Mouse (Mus musculus) heart, postnatal 36 days (tissue): ENCODE measurements around the gene Serpina3c. TPM values are rescaled to one million over a fixed set of nuclear protein-coding genes. Genes with fewer than 3 reads are reported as not detected.
A peak's percentile ranks its signal among the peaks of the same experiment; 100 is the strongest.

Experiments
- DNase-seq, 2 experiments: peaks; one replicate each; pipeline ENCODE4 v3.0.0; 2021 to 2022
- intact Hi-C: fragments of 180-260 bp; cut with DNase I; formaldehyde crosslinking; loops from one replicate; pipeline ENCODE4 v1.15.1; 2025
- total RNA-seq, 2 experiments: library from RNA; stranded (reverse); gene quantifications; 2 replicates each; pipeline ENCODE4 v1.2.3; 2021

Serpina3c gene
- 1 to 10 TPM in 1 of 2 experiments, under 1 TPM in 1; 0.61 to 1.2 TPM for total RNA-seq

DNA sequence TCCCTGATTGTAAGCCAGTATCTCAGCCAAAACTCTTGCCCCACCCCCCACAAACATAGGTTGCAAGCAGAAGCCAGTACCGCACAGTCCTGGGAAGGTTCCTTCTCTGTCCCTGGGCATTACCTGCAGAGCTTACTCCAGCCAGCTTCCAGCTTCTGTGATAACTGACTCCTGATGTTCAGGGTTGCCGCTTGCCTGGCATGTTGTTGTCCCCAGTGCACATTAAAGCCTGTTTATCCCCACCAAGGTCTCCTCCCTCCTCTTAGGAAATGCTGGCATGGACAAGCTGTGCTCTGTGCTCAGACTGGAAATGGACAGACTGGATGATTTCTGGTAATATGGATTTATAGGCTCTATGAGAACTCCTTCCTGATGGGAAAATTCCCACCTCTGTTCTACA, at the start of gene Serpina3c:
TSS of gene Serpina3c (minus strand) at position 215 of the 400 bp plus-strand sequence.
- intact Hi-C loops: no loop called here
- DNase-seq: no peak

DNA sequence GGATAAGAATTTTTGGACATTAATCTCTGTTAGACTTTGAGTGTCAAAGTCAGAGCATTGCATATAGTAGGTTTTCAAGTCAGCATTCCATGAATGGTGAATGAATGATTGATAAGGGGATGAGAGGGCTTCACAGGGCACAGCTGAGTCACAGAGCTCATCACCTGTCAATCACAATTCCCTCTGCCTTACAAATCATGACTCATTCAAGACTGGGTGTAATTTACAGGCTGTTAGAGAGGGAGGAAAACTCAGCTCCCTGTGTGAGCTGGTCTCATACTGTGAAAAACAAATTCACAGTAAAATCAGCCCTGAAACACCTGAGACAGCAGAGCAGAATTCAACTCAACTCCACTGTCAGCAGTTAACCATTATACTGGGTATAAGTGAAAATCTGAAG, 37.2 kb upstream of the Serpina3c start:
- intact Hi-C loops: no loop called here
- DNase-seq: no peak

DNA sequence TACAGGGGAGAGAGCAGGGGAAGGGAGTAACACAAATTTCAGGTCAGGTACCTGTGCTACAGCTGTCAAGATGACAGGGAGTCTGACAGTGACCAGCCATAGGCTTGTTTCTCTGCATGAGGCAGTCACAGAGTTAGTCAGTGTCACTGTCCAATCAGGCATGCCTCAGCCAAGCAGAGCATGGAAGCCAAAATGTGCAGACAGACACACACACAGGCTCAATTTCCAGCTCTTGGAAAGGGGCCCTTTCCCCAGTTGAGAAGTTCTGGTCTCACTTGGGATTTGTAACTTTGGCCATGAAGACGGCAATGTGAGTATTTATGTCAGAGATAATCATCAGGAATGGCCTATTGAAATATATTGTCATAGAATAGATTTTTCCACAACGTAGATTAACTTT, 35.6 kb upstream of the Serpina3c start:
- no peak for DNase-seq
- intact Hi-C loops: no loop called here

DNA sequence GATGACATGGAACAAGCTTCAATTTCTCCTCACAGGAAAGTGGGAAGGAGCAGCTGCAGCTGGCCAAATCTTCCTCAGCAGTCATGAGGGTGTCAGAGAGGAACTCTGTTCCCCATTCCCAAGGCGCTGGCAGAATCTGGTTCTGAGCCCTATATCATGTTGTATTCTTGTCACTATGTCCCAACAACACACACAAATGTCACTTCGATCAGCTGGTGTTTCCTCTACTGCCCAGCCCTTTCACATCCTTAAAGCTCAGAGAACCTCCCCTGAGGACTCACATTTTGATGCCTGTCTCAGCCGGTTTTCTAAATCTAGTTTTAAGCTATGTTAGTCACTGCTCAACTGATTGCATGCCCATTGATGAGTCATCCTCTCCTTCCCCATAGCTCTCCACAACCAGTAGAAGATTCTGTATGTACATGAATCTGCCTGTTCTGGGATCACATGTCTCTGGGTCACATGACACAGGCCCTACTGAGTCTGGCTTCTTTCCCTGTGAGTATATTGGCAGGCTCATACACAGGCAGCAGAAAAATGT, 32.4 kb upstream of the Serpina3c start:
- no peak for DNase-seq
- intact Hi-C loops: no loop called here

DNA sequence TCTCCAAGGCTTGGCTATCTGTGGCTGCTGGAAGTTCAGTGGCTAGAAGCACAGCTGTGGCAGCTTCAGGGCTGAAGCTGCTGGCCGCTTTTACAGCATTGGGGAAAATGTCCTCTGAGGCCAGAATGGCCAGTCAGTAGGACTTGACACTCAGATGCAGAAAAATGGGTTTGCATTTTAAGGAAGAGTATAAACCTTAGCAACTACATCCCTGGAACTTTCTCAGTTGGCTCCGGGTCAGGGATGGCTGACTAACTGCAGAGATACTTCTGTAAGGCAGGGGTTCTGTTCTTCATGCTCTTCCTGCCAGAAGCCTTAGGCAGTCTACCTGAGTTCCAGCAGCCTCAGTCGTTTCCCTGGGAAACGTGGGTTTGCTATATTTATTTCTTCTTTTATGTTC, 31.4 kb upstream of the Serpina3c start:
- DNase-seq: no peak
- intact Hi-C loops: no loop called here

DNA sequence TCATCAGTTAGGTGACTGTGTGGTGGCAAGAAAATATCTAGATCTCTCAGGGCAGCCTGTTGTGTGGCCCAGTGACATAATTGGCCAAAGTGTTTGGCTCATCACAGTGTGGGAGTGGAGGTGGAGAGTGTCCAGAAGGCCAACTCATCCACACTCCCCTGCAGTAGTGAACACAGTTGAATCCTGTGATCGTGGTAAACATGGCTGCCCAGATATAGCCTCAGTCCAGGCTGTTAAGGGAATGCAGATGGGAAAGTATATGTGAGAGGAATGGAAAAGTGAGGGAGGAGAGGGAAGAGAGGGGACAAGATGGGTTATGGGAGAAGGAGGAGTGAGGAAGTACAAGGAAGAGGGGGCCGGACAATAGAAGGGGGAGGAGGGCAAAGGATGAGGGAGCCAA, 25.3 kb upstream of the Serpina3c start:
- intact Hi-C loops: loop anchor here (5.0 to 10.0 kb wide), 2 partner anchors 112 to 184 kb away; no protein-coding TSS in a partner anchor
- DNase-seq: no peak

DNA sequence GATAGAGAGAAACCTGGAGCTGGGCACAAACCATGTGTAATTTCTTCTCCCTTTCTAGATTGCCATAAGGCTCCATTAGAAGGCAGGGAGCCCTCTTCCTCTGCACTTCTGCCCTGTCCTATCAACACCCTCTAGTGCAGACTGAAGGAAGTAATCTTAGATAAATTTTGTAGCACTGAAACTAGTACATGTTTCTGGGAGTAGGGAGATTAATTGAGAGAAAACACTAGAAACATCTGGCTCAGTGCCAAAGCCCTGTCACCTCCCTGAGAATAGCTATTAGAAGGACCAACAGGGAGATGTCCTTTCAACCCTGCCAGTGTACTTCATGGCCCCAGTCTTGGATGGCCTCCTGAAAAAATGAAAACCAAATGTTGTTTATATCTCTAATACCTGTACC, 24.9 kb upstream of the Serpina3c start:
- intact Hi-C loops: loop anchor here (5.0 to 10.0 kb wide), 2 partner anchors 111 to 184 kb away; no protein-coding TSS in a partner anchor
- DNase-seq: no peak

DNA sequence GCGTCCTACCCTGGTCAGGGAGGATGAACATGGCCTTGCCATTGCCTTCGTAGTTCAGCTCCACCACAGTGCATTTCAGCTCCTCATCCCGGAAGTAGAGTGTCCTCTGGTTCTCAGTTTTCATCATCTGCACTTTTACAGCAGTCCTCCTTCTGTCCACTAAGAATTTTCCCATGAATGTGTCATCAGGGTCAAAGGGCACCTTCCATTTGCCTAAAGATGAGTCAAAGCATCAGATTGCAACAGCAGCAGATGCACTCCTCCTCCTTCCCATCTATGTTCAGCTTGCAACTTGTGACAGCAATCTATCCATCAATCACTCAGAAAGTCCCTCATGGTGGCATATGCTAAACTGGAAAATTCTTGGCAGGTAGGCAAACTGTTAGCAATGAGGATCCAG, 22.0 kb upstream of the Serpina3c start:
- no peak for DNase-seq
- intact Hi-C loops: loop anchor here (5.0 to 10.0 kb wide), 2 partner anchors 108 to 181 kb away; no protein-coding TSS in a partner anchor

DNA sequence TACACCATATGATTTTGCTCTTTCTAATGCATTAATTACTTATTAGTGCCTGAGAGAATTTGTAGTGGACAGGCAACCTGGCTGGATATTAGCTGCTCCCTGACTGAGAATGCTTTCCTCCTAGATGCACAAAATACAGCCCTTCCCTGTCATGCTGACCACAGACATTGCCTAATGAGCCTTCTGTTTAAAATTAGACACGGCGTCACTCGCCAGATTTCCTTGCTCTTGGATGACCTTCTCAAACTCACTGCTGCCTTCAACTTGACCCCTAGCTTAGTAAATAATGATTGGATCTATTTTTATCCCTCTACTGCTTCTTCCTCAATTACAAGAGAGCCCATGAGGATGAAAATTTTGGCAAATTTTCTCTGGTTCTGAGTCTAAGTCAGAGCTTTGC, 21.1 kb upstream of the Serpina3c start:
- intact Hi-C loops: loop anchor here (5.0 to 10.0 kb wide), 2 partner anchors 107 to 180 kb away; no protein-coding TSS in a partner anchor
- DNase-seq: peak; percentile 25 to 46

DNA sequence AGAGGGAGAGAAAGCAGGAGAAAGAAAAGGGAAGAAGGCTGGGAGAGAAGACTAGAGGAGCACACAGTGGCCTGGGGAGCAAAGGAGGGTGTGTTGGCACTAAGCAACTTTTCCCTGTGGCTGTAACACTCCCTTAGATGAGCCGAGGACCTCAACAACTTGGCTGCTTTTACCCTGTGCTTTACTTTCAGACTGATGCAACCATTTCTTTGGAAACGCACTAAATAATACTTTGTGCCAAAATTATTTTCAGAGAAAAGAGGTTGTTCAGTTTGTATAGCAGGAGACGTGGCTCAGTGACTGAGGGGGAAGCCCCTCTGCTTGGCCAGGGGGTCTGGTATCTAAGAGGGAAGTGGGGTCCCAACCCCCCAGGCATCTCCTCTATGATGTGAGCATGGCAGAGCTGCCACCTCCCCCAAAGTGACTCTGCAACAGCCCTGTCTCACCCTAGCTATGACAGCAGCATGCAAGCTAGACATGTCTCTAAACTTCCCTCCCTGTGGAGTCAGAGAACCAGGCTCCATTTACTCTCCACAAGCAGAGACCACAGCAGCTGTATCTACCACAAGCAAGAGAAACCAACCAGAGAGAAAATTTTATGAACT, 527 bp downstream of the Serpina3c start:
- intact Hi-C loops: no loop called here
- no peak for DNase-seq

DNA sequence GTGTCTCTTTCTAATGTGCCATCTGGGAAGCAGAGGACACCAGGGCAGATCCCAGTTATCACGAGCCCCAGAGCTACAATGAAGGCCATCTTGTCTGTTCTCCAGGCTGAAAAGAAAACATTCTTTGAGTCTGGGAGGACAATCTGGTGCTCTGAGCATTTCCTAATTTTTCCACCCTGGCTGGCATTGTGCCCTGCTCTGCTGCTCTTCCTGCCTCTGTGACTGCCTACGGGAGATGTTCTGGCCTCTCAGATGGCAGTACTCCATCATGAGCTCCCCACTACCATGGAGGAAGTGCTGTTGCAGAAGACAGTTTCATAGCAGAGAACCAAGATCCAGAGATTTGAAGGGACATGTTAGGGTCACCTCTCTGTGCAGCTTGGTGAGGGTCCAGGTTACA, 1.7 kb downstream of the Serpina3c start:
- intact Hi-C loops: no loop called here
- no peak for DNase-seq

DNA sequence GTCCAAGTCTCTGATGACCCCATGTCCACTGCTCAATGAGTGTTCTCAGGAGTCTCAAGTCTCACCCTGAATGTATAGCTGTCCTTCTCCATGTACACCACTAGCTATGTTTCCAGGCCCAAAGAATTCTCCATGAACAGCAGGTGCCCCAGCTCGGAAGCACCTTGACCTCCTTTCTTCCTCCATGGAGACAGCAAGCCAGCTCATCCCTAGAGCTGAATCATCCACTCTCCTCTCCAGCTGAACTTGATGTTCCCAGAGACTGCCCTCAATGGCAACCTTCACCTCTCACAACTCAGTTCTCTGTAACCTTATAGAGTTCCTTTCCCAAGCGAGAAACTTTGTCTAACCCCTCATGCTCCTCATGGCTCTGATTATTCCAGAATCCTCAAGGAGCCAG, 8.1 kb downstream of the Serpina3c start:
- intact Hi-C loops: no loop called here
- DNase-seq: no peak

DNA sequence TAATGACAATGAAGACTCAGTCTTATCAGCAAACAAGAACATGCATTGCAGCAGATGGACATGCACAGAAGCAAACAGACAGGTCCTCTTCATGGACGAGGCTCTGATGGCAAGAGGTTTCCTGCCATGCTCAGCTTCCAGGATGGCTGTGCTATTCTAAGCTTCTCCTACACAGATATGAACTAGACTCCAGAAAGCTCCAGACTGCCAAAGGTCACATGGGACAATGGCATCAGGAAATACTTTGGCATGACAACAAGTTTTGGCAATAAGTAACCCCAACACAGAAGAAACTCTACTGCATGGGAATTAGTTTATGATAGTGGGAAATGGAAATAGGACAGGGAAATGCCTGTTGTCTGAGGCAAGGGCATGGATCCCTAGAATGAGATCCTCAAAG, 10.4 kb downstream of the Serpina3c start:
- intact Hi-C loops: no loop called here

DNA sequence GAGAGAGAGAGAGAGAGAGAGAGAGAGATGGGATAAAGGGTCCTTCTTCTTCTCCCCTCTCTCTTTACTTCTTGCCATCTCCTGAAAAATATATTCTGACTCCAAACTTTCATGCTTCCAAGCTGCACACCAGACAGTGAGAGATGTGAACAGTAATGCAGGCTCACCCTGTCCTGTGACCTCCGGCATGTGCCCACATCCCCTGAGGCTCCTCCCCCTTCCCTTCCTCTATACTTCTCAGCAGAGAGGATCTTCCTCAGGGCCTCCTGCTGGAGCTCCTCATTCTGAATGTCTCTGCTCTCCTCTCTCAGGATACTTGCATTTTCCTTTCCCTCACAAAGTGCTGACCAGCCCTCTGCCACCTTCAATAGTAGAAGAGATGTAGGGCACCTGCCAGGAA, 11.2 kb downstream of the Serpina3c start:
- intact Hi-C loops: no loop called here
- DNase-seq: no peak

More for the DNA sequence above, 10.4 kb downstream of the Serpina3c start:
- DNase-seq: no peak

DNA sequence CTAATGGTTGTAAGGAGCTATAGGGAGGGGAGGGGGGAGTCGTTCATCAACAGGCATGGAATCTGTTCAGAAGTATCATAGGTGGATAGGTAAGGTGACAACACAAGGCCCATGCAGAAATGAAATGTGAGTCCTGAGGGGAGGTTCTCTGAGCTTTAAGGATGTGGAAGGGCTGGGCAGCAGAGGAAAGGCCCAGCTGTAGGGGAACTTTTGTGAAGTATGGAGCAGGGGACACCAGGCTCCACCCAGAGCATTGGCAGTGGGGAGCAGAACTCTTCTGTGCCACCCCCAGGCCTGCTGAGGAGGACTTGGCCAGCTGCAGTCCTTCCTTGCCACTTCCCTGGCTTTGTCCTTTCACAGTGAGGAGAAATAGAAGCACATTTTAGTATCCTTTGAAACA, 12.2 kb downstream of the Serpina3c start:
- intact Hi-C loops: no loop called here
- no peak for DNase-seq

DNA sequence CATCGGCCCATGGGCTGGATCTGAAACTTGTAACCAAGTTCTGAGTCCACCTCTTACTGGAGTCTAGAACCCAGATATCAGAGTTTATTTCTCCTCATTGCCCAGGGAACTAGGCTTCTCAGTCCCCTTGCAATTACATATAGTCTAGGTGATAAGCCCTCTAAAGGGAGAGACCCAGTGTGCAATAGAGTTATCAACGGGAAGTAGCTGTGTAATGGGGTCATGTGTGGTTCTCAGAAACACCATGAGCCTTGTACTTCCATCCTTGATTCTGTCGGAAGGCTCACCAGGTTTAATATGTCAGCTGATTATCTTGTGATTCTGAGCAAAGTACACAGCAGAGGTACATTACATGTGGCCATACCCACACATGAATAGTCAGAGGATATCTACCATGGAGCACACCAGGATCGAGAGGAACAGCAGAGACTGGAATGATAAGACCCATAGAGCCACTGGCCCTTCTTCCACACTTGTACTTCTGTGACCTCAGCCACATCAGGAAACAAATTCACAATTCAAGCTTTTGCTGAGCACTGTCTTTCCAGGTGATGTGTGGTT, 13.0 kb downstream of the Serpina3c start:
- no peak for DNase-seq
- intact Hi-C loops: no loop called here

DNA sequence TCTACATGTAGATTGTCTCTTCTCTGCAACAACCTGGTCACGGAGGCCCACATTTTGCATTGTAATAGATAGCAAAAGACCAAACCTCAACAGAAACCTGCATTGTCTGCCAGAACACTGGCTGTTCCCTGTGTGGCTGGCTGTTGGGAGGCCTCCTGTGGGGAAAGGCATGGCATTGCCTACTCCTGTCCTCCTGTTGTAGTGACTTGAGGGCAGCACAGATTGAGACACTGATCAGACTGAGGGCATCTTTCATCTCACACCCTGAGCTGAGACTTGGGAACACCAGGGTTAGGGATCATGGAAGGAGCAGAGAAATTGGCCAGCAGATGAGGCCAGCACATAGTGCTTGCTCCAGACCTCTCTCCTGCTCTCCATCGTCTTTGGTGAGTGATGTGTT, 15.5 kb downstream of the Serpina3c start:
- no peak for DNase-seq

DNA sequence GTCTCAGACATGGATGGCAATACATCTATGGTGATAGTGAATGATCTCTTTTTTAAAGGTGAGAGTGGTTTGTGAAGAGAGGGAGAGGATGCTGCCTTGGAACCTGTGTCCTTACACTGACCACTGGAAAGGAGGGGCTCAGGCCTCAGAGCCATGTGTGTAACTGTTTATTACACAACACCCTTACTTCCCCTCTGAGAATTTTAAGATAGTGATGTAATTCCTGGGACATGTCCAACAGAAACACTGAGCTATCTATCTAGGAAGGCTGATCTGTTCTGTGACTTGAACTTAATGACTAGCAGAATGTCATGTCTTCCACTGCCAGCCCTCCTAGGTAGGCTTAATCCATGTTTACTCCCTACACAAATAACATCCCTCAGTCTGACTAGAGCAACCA, 22.6 kb downstream of the Serpina3c start:
- intact Hi-C loops: no loop called here
- DNase-seq: no peak

More for the DNA sequence above, 15.5 kb downstream of the Serpina3c start:
- intact Hi-C loops: no loop called here

DNA sequence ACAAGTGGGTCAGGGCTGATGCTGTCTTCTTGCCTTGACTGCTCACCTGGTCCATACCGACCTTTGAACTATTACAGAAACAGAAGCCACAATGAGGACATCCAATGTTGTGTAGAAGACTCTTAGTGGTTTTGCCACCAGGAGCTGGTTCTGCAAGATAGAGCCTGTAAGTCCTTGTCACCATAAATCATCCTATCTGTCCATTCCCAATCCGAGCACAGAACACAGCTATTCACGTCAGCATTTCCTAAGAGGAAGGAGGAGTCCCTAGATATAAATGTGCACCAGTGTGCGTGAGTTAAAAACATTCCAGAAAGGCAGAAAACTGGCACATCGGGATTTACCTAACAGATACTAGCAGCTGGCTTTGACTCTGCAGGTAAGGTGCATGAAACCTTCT, 26.0 kb downstream of the Serpina3c start, which contains the start of gene Serpina3b:
TSS of gene Serpina3b (plus strand) at position 301 of the 400 bp plus-strand sequence.
- no peak for DNase-seq
- intact Hi-C loops: no loop called here

DNA sequence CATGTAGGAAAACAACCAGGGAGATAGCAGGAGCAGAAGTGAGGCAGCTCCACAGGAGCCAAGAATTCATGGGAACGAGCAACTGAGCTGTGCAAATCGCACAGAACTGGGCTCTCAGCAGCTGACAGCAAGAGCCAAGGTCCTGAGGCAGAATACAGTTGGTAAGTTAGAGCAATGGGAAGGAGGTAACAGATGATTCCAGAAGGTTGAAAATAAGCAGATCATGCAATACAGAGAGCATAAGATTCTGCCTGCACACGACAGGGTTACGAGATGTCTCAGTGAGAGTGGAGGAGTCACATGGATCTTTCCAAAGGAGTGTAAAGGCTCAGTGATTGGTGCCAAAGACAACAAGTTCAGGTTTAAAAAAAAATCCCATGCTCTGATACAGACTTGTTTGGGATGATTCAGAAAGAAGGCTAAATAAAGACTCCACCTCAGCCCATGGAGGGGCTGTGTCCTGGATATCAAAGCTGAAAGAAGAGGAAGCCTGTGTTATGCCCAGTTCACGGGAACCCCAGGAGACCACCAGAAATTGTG, 28.6 kb downstream of the Serpina3c start:
- no peak for DNase-seq
- intact Hi-C loops: no loop called here

DNA sequence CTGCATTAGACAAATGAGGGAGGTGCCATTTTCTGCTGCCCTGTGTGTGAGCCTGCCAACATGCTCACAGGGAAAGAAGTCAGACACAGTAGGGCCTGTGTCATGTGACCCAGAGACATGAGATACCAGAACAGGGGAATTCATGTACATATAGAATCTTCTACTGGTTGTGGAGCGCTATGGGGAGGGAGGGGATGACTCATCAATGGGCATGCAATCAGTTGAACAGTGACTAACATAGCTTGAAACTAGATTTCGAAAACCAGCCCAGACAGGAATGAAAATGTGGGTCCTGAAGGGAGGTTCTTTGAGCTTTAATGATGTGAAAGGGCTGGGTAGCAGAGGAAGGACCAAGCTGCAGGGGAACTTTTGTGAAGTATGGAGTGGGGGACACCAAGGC, 29.7 kb downstream of the Serpina3c start:
- no peak for DNase-seq
- intact Hi-C loops: no loop called here

DNA sequence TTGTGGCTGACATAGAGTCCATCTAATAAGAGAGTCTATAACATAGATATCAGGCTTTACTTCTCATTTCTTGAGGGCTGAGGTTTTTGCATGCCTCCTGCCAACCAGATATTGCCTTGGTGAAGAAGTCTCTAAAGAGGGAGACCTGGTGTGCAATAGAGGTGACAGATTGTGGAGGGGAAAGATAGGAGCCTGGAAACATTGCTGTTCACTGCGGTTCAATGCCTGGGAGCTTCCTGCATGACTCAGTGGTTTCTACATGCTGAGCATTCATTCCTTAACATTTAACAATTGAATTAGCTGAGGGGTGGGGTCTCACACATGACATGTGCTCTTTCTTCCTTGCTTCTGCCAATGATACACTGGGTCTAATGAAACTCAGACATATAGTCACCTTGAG, 30.6 kb downstream of the Serpina3c start:
- no peak for DNase-seq
- intact Hi-C loops: no loop called here
